Mouse (Mus musculus) liver, embryonic 14.5 days (tissue): ENCODE measurements around the gene Gcm2.

Experiments
- CTCF ChIP-seq: IDR thresholded peaks from 2 replicates; pipeline ENCODE4 v1.5.1; 2016; ENCODE audit warnings: antibody characterized with exemption, low read depth, control low read depth
- EP300 ChIP-seq: IDR thresholded peaks from 2 replicates; pipeline ENCODE4 v1.6.1; 2016; ENCODE audit warnings: antibody characterized with exemption, low read depth

- TF ChIP-seq CTCF (no peak), EP300 (no peak)
Measured at GRCm38 (mm10) chr13:41110935-41111334, at the start of gene Gcm2.
